Mouse (Mus musculus) intestine, postnatal 0 days (tissue): ENCODE measurements around the gene Mfn2. TPM values are rescaled to one million over a fixed set of nuclear protein-coding genes. Genes with fewer than 3 reads are reported as not detected.

Source experiments
- ATAC-seq: fragments of 200-750 bp; cut with Nextera tagmentation; 2 replicates; pipeline ENCODE4 v1.8.0; 2017; ENCODE audit warnings: mild to moderate bottlenecking, moderate TSS enrichment, moderate library complexity
- H3K27ac ChIP-seq: fragments of 300-500 bp; sonication (generic); 2 replicates; pipeline ENCODE4 v1.5.1; 2014; ENCODE audit warnings: mild to moderate bottlenecking, low read depth, low read length, moderate library complexity
- H3K27me3 ChIP-seq: fragments of 300-500 bp; sonication (generic); replicated peaks from 2 replicates; pipeline ENCODE4 v1.6.1; 2014; ENCODE audit warnings: low read length, mixed read lengths; ENCODE audit not compliant: control insufficient read depth, insufficient read depth
- H3K36me3 ChIP-seq: fragments of 300-500 bp; sonication (generic); 2 replicates; pipeline ENCODE4 v1.6.1; 2014; ENCODE audit warnings: mild to moderate bottlenecking, moderate library complexity; ENCODE audit not compliant: control insufficient read depth, insufficient read depth
- H3K4me1 ChIP-seq: fragments of 300-500 bp; sonication (generic); replicated peaks from 2 replicates; pipeline ENCODE4 v1.6.1; 2014; ENCODE audit warnings: antibody characterized with exemption, low read length, mixed read lengths; ENCODE audit not compliant: control insufficient read depth, insufficient read depth
- H3K4me2 ChIP-seq: fragments of 300-500 bp; sonication (generic); replicated peaks from 2 replicates; pipeline ENCODE4 v1.6.1; 2014; ENCODE audit warnings: low read depth, mild to moderate bottlenecking, moderate library complexity
- H3K4me3 ChIP-seq: fragments of 300-500 bp; sonication (generic); 2 replicates; pipeline ENCODE4 v1.5.1; 2014; ENCODE audit warnings: low read depth, low read length
- H3K9ac ChIP-seq: fragments of 300-500 bp; sonication (generic); 2 replicates; pipeline ENCODE4 v1.6.1; 2014; ENCODE audit warnings: mild to moderate bottlenecking, low read depth, low read length
- H3K9me3 ChIP-seq: fragments of 300-500 bp; sonication (generic); 2 replicates; pipeline ENCODE4 v1.6.1; 2016; ENCODE audit warnings: mixed run types; ENCODE audit not compliant: control insufficient read depth
- CTCF ChIP-seq: sonication (generic); IDR thresholded peaks from 2 replicates; pipeline ENCODE4 v1.5.1; 2016; ENCODE audit warnings: low read depth, mild to moderate bottlenecking, control low read depth, antibody characterized with exemption, moderate library complexity
- WGBS: fragments of 180-500 bp; shearing (Covaris S2); extraction: QIAGEN DNeasy Blood & Tissue Kit; methylation state at CpG from one replicate; pipeline ENCODE4 v1.1.7; 2014; 5-methylcytosine and 5-hydroxymethylcytosine counted together
- polyA plus RNA-seq: library from polyadenylated mRNA; unstranded; fragments of >200 nt; fragmentation: Nextera tagmentation; extraction: Ambion mirVana; gene quantifications from 2 replicates; pipeline ENCODE4 v1.2.1, GENCODE M21; 2015

The Mfn2 gene
- polyA plus RNA-seq, 1 experiment from 2014 or later = 44.2 TPM

GRCm38 (mm10) chr4:147903601-147904000 is 903 bp downstream of the Mfn2 start:
- Histone ChIP-seq H3K27me3 (no peaks in the 10 kb centered on the region), H3K4me3 (peak overlapping the region; percentile 98), H3K27ac (peak overlapping the region; percentile 90), H3K9ac (peak overlapping the region; percentile 89), H3K9me3 (no peaks in the 10 kb centered on the region), H3K4me1 (0 out of 2 replicates have a peak, but pooled peaks cover 10% of the 10 kb centered on the region), H3K36me3 (peaks cover 31% of the 10 kb centered on the region), H3K4me2 (peak overlapping the region; percentile 76)
- no peak for TF ChIP-seq CTCF
- WGBS = 48% methylated on average over 3 of the region's 3 CpGs
- peak; percentile 2; the same call in 1 of the 2 replicates for ATAC-seq

- Histone ChIP-seq H3K9ac (peak overlapping the region; percentile 8; the same call in 1 of the 2 replicates), H3K9me3 (no peaks in the 10 kb centered on the region), H3K4me2 (peak overlapping the region; percentile 76), H3K36me3 (peaks cover 37% of the 10 kb centered on the region), H3K27me3 (no peaks in the 10 kb centered on the region), H3K4me1 (0 out of 2 replicates have a peak, but pooled peaks cover 10% of the 10 kb centered on the region), H3K4me3 (peak overlapping the region; percentile 98), H3K27ac (peak overlapping the region; percentile 90)
- 61% methylated on average over 12 of the region's 12 CpGs for WGBS
- peak; percentile 16; the same call in 1 of the 2 replicates for ATAC-seq
- TF ChIP-seq CTCF = no peak
Measured at GRCm38 (mm10) chr4:147902906-147903500, 1.5 kb downstream of the Mfn2 start.

- H3K4me1 ChIP-seq = 0 out of 2 replicates have a peak, but pooled peaks cover 10% of the 10 kb centered on the region
- H3K36me3 ChIP-seq = peaks cover 61% of the 10 kb centered on the region
- 54% methylated on average over 7 of the region's 7 CpGs for WGBS
- H3K4me2 ChIP-seq = no peak overlapping the region; the same call in 1 of the 2 replicates
- ATAC-seq = peak; percentile 88
- peak overlapping the region; percentile 73 for H3K27ac ChIP-seq
- no peaks in the 10 kb centered on the region for H3K9me3 ChIP-seq
- H3K27me3 ChIP-seq = no peaks in the 10 kb centered on the region
- no peak overlapping the region for H3K9ac ChIP-seq
- H3K4me3 ChIP-seq = no peak overlapping the region
- no peak for TF ChIP-seq CTCF
Measured at GRCm38 (mm10) chr4:147900452-147900851, 4.1 kb downstream of the Mfn2 start.

GRCm38 (mm10) chr4:147897348-147897747 is 7.2 kb downstream of the Mfn2 start:
- no peak for ATAC-seq
- Histone ChIP-seq H3K36me3 (peaks cover 80% of the 10 kb centered on the region), H3K4me2 (no peak overlapping the region), H3K4me3 (no peak overlapping the region), H3K9ac (no peak overlapping the region), H3K4me1 (0 out of 2 replicates have a peak, but pooled peaks cover 7% of the 10 kb centered on the region), H3K27me3 (no peaks in the 10 kb centered on the region), H3K9me3 (no peaks in the 10 kb centered on the region), H3K27ac (no peak overlapping the region)
- TF ChIP-seq CTCF = no peak
- 87% methylated on average over 3 of the region's 3 CpGs for WGBS

GRCm38 (mm10) chr4:147896411-147896810 is 8.1 kb downstream of the Mfn2 start:
- Histone ChIP-seq H3K4me1 (0 out of 2 replicates have a peak, but pooled peaks cover 6% of the 10 kb centered on the region), H3K36me3 (peaks cover 83% of the 10 kb centered on the region), H3K27ac (no peak overlapping the region), H3K9ac (no peak overlapping the region), H3K27me3 (no peaks in the 10 kb centered on the region), H3K4me2 (no peak overlapping the region), H3K9me3 (no peaks in the 10 kb centered on the region), H3K4me3 (no peak overlapping the region)
- no peak for ATAC-seq
- 68% methylated on average over 1 of the region's 1 CpGs for WGBS
- no peak for TF ChIP-seq CTCF

- H3K9me3 ChIP-seq = no peaks in the 10 kb centered on the region
- no peaks in the 10 kb centered on the region for H3K27me3 ChIP-seq
- H3K4me3 ChIP-seq = no peak overlapping the region
- peaks cover 88% of the 10 kb centered on the region for H3K36me3 ChIP-seq
- 87% methylated on average over 4 of the region's 4 CpGs for WGBS
- ATAC-seq = no peak
- H3K4me2 ChIP-seq = no peak overlapping the region
- no peak overlapping the region for H3K27ac ChIP-seq
- TF ChIP-seq CTCF = no peak
- H3K9ac ChIP-seq = no peak overlapping the region
- H3K4me1 ChIP-seq = 0 out of 2 replicates have a peak, but pooled peaks cover 6% of the 10 kb centered on the region
Measured at GRCm38 (mm10) chr4:147895815-147896330, 8.6 kb downstream of the Mfn2 start.
